Mouse (Mus musculus): ENCODE results near the gene Fkbp3. TPM values are rescaled to one million over a fixed set of nuclear protein-coding genes. Genes with fewer than 3 reads are reported as not detected.

Gene Fkbp3
- total RNA-seq, 2 experiments from 2014 or later = 174 to 193 TPM

GRCm38 (mm10) chr12:65036190-65036870, 37.5 kb downstream of the Fkbp3 start, which contains the start of gene Prpf39:
TSS of gene Prpf39 (plus strand) at chr12:65036333.
- peak; percentile 89 to 95 for DNase-seq (ENCODE audit: low spot score in 2 of 2)

GRCm38 (mm10) chr12:65035839-65036189, 38.0 kb downstream of the Fkbp3 start:
- DNase-seq (ENCODE audit: low spot score in 2 of 2) = no peak

DNA sequence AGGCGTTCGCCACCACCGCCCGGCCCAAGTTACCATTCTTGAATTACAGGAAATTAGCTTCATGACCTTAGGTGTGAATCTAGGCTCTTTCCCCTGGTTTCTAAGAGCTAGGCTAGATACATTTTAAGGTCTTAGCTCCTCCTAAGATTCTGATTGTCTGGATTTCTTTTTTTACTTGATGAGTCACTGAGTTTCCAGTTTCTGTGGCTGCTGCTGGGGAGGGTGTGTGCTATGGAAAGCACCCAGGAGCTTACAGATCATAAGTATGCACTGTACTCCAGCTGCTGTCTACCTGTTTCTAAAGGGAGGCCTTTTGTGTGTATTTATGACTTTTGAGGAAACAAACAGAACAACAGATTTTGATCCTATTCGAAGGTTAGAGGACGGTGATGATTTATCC, 51.0 kb downstream of the Fkbp3 start:
- DNase-seq (ENCODE audit: low spot score in 2 of 2) = no peak

Other genes starting within 250 kb of the Fkbp3 start
- gene Gm527, start 156.1 kb downstream of the Fkbp3 start, total RNA-seq (2021) = 10 to 100 TPM; 13.5 to 14.7 TPM
- 10 to 100 TPM; 23.9 to 24.8 TPM for gene Klhl28, start 108.5 kb downstream of the Fkbp3 start, total RNA-seq (2021)
- gene Togaram1, start 108.2 kb downstream of the Fkbp3 start, total RNA-seq (2021) = 10 to 100 TPM; 34.1 to 36.1 TPM
- gene Prpf39, start 37.7 kb downstream of the Fkbp3 start, total RNA-seq (2021) = 10 to 100 TPM; 45.3 to 48.7 TPM
- gene Fancm, start 1.6 kb upstream of the Fkbp3 start, total RNA-seq (2021) = 10 to 100 TPM; 12.8 to 13.7 TPM
- gene Mis18bp1, start 98.6 kb upstream of the Fkbp3 start, total RNA-seq (2021) = 1 to 10 TPM; 2.1 to 3.0 TPM
- not detected for gene Wdr20rt, start 151.5 kb upstream of the Fkbp3 start, total RNA-seq (2021)

Data from layer of hippocampus, postnatal 10 days (tissue).